Mouse (Mus musculus) embryonic facial prominence, embryonic 11.5 days (tissue): ENCODE data around the gene Kpna7. TPM values are rescaled to one million over a fixed set of nuclear protein-coding genes. Genes with fewer than 3 reads are reported as not detected.

Source experiments
- ATAC-seq: fragments of 200-750 bp; cut with Nextera tagmentation; replicated peaks from 2 replicates; pipeline ENCODE4 v1.8.0; 2017; ENCODE audit warnings: low read depth; ENCODE audit not compliant: insufficient number of reproducible peaks, low FRiP score, low TSS enrichment
- DNase-seq: peaks from one replicate; pipeline ENCODE4 v3.0.0-alpha.2; 2015; ENCODE audit warnings: low spot score
- H3K27ac ChIP-seq: fragments of 300-500 bp; sonication (generic); replicated peaks from 2 replicates; pipeline ENCODE4 v1.5.1; 2014; ENCODE audit warnings: mild to moderate bottlenecking, low read depth, low read length, control low read depth
- H3K27me3 ChIP-seq: fragments of 300-500 bp; sonication (generic); 2 replicates; pipeline ENCODE4 v1.6.1; 2014; ENCODE audit warnings: mild to moderate bottlenecking, low read length, moderate library complexity, mixed read lengths; ENCODE audit not compliant: control insufficient read depth, insufficient read depth
- H3K36me3 ChIP-seq: fragments of 300-500 bp; sonication (generic); replicated peaks from 2 replicates; pipeline ENCODE4 v1.6.1; 2014; ENCODE audit warnings: low read depth, mild to moderate bottlenecking, low read length, moderate library complexity, mixed read lengths; ENCODE audit not compliant: control insufficient read depth, insufficient read depth
- H3K4me1 ChIP-seq: fragments of 300-500 bp; sonication (generic); 2 replicates; pipeline ENCODE4 v1.6.1; 2014; ENCODE audit warnings: low read length, mixed read lengths; ENCODE audit not compliant: control insufficient read depth, insufficient read depth
- H3K4me2 ChIP-seq: fragments of 300-500 bp; sonication (generic); 2 replicates; pipeline ENCODE4 v1.6.1; 2014; ENCODE audit warnings: low read depth, mild to moderate bottlenecking, control low read depth, low read length, moderate library complexity
- H3K4me3 ChIP-seq: fragments of 300-500 bp; sonication (generic); 2 replicates; pipeline ENCODE4 v1.5.1; 2014; ENCODE audit warnings: low read depth, low read length, control low read depth
- H3K9ac ChIP-seq: fragments of 300-500 bp; sonication (generic); replicated peaks from 2 replicates; pipeline ENCODE4 v1.6.1; 2014; ENCODE audit warnings: mild to moderate bottlenecking, control low read depth, low read length
- H3K9me3 ChIP-seq: fragments of 300-500 bp; sonication (generic); replicated peaks from 2 replicates; pipeline ENCODE4 v1.6.1; 2016; ENCODE audit warnings: mild to moderate bottlenecking, low read length, inconsistent platforms, mixed read lengths; ENCODE audit not compliant: control insufficient read depth
- WGBS: fragments of 180-500 bp; shearing (Covaris S2); extraction: QIAGEN DNeasy Blood & Tissue Kit; methylation state at CpG from one replicate; pipeline ENCODE4 v1.1.7; 2014; 5-methylcytosine and 5-hydroxymethylcytosine counted together
- polyA plus RNA-seq: library from polyadenylated mRNA; unstranded; fragments of >200 nt; fragmentation: Nextera tagmentation; extraction: Ambion mirVana; gene quantifications from 2 replicates; pipeline ENCODE4 v1.2.1, GENCODE M21; 2014

Kpna7 gene
- polyA plus RNA-seq, 1 experiment from 2014 or later: not detected

DNA sequence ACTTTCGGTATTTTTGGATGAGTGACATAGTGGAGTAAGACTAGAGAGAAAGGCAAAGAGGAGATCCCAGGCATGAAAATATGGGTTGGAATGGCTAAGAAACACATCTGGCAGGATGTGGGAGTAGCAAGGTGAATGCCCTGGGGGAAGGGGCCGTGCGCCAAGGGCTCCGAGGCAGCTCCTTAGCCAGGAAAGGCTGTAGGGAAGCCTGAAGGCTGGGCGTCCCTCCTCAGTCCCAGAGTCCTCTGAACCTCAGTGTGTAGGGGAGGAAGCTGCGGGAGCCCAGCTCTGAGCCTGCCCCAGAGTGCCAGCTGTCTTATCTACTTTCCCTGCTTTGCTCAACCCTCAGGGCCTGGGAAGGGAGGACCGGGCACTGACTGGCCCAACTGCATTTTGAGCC lies 37.1 kb upstream of the Kpna7 start:
- no peak for DNase-seq
- 62% methylated on average over 7 of the region's 7 CpGs for WGBS
- peaks cover 2% of the 10 kb centered on the region; the same call in 1 of the 2 replicates for H3K36me3 ChIP-seq
- no peak overlapping the region for H3K27ac ChIP-seq
- no peak for ATAC-seq
- no peak overlapping the region for H3K4me3 ChIP-seq
- no peaks in the 10 kb centered on the region for H3K27me3 ChIP-seq
- H3K4me1 ChIP-seq: no peaks in the 10 kb centered on the region; the same call in 1 of the 2 replicates
- H3K4me2 ChIP-seq: no peak overlapping the region
- no peak overlapping the region for H3K9ac ChIP-seq
- no peaks in the 10 kb centered on the region for H3K9me3 ChIP-seq

DNA sequence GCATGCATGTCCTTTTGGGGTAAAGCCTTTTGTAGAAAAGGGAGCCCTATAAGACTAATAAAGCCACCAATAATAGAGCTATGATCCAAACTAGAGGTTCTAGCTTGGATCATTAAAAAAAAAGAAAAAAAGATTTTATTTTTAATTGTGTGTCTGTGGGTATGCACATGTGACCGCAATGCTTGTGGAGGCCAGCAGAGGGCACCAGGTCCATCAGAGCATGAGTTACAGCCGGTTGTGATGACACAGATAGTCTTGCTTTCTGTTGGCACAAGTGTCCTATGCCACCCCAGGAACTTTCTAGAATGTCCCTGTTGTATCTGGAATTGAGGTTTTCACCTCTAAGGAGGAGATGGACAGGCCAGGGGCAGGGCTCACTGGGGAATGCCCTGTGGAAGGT lies 35.6 kb upstream of the Kpna7 start:
- H3K9me3 ChIP-seq: no peaks in the 10 kb centered on the region
- H3K27me3 ChIP-seq: peaks cover 7% of the 10 kb centered on the region
- no peak for DNase-seq
- ATAC-seq: no peak
- H3K36me3 ChIP-seq: no peaks in the 10 kb centered on the region; the same call in 1 of the 2 replicates
- no peak overlapping the region for H3K9ac ChIP-seq
- H3K27ac ChIP-seq: no peak overlapping the region
- H3K4me1 ChIP-seq: no peaks in the 10 kb centered on the region; the same call in 1 of the 2 replicates
- H3K4me2 ChIP-seq: no peak overlapping the region
- WGBS: 85% methylated on average over 2 of the region's 2 CpGs
- no peak overlapping the region for H3K4me3 ChIP-seq

DNA sequence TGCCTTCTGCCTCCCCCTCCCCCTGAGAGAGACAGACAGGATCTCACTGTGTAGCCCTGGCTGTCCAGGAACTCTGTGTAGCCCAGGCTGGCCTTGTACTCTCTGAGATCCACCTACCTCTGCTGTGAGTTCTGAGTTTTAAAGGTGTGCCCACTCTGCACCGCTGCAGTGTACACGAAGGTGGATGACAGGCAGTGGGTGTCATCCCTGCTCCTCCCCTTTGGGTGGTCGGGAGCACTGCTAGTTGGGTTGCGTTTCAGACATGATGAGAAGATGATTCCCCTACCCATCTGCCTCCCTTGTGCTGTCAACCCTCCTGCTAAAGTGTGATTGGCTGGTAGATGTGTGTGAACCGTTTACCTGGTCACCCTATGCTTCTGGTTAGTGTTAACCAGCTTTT lies 34.6 kb upstream of the Kpna7 start:
- no peak overlapping the region for H3K9ac ChIP-seq
- 87% methylated on average over 5 of the region's 5 CpGs for WGBS

DNA sequence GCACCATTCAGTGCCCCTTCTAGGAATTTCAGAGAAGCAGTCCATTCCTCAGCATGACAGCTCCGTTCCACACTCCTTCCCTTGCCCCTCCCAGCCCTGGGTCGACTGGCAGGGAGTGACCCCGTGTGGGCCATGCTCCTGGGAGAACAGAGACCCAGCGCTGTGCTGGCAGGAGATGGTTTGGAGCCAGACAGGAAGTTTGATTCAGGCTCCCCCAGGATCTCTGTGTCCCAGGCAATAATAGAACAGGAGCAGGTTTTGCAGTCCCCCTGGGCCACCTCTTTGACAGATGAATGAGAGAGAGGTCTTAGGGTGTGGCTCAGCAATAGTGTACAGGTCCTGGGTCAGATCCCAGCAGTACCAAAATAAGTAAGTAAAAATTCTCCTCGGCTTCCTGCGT lies 34.2 kb upstream of the Kpna7 start:
- H3K4me3 ChIP-seq: no peak overlapping the region
- ATAC-seq (no peak), DNase-seq (no peak)
- no peak overlapping the region for H3K4me2 ChIP-seq
- H3K9me3 ChIP-seq: no peaks in the 10 kb centered on the region
- no peaks in the 10 kb centered on the region; the same call in 1 of the 2 replicates for H3K4me1 ChIP-seq
- H3K27me3 ChIP-seq: peaks cover 7% of the 10 kb centered on the region
- no peaks in the 10 kb centered on the region for H3K36me3 ChIP-seq
- WGBS: 48% methylated on average over 6 of the region's 6 CpGs
- no peak overlapping the region for H3K27ac ChIP-seq
- no peak overlapping the region for H3K9ac ChIP-seq

More for the DNA sequence above, 34.6 kb upstream of the Kpna7 start:
- ATAC-seq: no peak
- Histone ChIP-seq H3K9me3 (no peaks in the 10 kb centered on the region), H3K4me3 (no peak overlapping the region), H3K27me3 (peaks cover 7% of the 10 kb centered on the region), H3K4me2 (no peak overlapping the region), H3K36me3 (no peaks in the 10 kb centered on the region), H3K27ac (no peak overlapping the region), H3K4me1 (no peaks in the 10 kb centered on the region; the same call in 1 of the 2 replicates)
- no peak for DNase-seq

DNA sequence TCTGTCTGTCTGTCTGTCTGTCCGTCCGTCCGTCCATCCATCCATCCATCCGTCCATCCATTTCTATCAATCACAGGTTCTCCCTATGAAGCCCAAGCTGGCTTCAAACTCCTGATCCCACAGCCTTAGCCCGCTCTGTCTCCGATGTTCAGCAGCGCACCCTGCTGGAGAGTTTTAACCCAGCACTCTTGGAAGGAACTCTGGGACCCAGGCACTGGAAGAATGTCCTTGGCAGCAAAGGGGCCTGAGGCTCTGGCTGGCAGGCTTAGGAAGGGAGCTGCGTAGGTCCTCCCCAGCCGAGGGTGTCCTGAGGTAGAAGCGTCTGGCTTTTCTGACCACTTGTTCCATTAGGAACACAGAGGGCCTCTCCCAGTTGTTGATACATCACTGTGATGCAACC lies 33.1 kb upstream of the Kpna7 start:
- H3K27ac ChIP-seq: no peak overlapping the region
- no peaks in the 10 kb centered on the region; the same call in 1 of the 2 replicates for H3K4me1 ChIP-seq
- peak; percentile 72 for DNase-seq
- H3K9ac ChIP-seq: no peak overlapping the region
- H3K27me3 ChIP-seq: peaks cover 7% of the 10 kb centered on the region
- H3K4me2 ChIP-seq: no peak overlapping the region
- H3K9me3 ChIP-seq: no peaks in the 10 kb centered on the region
- H3K4me3 ChIP-seq: no peak overlapping the region
- no peak for ATAC-seq
- no peaks in the 10 kb centered on the region for H3K36me3 ChIP-seq
- 44% methylated on average over 10 of the region's 10 CpGs for WGBS

DNA sequence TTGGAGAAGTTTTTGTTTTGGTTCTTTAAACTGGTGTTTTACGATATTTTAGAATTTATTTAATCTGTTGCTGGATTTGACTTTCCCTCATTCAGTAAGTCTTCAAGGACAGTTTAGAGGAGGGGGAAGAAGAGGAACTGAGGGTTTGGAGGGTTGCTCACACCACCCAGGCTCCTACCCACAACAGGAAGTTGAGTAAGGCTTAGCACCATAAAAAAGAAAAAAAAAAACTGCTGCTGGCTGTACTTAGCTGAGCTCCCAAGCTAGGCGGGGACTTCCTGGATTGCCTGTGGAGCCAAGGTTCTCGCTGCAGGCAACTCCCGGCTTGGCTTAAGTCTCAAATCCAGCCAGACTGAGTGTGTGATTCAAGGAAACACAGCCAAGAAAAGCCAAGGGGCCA lies 32.5 kb upstream of the Kpna7 start:
- Histone ChIP-seq H3K4me3 (no peak overlapping the region), H3K27me3 (peaks cover 7% of the 10 kb centered on the region), H3K9me3 (no peaks in the 10 kb centered on the region), H3K9ac (no peak overlapping the region), H3K36me3 (no peaks in the 10 kb centered on the region), H3K4me2 (no peak overlapping the region), H3K4me1 (no peaks in the 10 kb centered on the region; the same call in 1 of the 2 replicates), H3K27ac (no peak overlapping the region)
- 41% methylated on average over 4 of the region's 4 CpGs for WGBS
- no peak for DNase-seq
- no peak for ATAC-seq

DNA sequence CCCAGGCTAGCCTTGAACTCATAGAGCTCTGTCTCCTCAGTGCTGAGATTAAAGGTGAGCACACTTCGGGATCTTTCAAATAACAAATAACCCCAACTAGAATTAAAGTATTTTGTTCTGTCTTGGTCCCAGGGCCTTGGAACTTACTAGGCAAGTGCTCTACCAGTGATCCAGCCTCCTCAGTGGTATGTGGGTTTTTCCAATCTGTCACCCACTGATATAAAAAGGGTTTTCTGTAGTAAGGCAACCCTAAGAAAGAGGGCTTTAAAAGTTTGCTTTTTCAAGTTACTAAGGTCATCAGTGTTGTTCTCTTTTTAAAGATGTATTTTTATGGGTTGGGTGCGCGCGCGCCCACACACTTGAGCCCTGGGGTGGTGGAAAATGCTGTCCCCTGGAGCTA lies 31.9 kb upstream of the Kpna7 start:
- 94% methylated on average over 5 of the region's 5 CpGs for WGBS
- no peaks in the 10 kb centered on the region for H3K4me1 ChIP-seq
- no peaks in the 10 kb centered on the region for H3K36me3 ChIP-seq
- no peak overlapping the region for H3K4me2 ChIP-seq
- H3K27me3 ChIP-seq: peaks cover 7% of the 10 kb centered on the region
- no peak overlapping the region for H3K27ac ChIP-seq
- H3K9me3 ChIP-seq: no peaks in the 10 kb centered on the region
- no peak overlapping the region for H3K4me3 ChIP-seq
- DNase-seq (no peak), ATAC-seq (no peak)
- no peak overlapping the region for H3K9ac ChIP-seq

DNA sequence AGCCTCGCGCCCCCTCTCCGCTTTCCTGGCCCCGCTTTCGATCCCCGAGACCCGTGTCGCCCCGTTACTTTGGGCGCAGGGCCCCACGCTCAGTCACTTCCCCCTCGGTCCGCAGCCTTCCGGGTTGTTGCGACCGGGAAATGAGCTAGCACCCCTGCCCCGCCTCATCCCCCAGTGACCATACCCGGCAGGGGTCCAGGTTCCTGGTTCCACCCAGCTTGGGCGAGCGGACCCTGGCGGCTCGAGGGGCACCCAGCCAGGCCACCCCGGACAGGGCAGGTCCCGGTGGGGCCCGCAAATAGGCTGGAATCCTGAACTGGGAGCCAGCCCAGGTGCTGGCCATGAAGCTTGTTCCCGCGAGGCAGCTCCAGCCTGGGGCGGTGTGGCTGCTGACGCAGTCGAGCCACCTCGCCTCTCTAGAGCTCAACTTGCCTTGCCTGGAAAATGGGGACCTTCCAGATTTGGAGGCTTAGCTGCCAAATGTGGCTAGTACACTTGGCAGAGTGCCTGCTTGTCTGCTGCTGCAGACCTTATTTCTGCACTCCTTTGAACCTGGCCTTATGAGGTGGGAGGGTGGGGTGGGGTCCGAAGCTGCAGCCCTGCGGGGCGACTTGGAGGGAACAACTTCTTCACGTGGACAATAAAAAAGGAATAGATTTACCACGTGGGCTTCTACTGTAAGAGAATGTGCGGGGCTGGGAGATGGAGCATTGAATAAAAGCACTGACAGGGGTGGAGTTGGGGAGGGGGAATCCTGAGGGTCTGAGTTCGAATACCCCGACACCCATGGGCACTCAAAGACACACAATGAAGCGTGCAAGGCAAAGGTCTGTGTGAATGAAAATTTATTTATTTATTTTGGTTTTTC lies 31.0 kb upstream of the Kpna7 start:
- Histone ChIP-seq H3K9ac (peak overlapping the region; percentile 57), H3K4me3 (peak overlapping the region; percentile 55), H3K4me2 (peak overlapping the region; percentile 79), H3K27me3 (peaks cover 7% of the 10 kb centered on the region), H3K9me3 (no peaks in the 10 kb centered on the region), H3K36me3 (peaks cover 2% of the 10 kb centered on the region), H3K27ac (no peak overlapping the region), H3K4me1 (no peaks in the 10 kb centered on the region)
- WGBS: 19% methylated on average over 39 of the region's 40 CpGs
- ATAC-seq: peak; percentile 15; the same call in 1 of the 2 replicates
- DNase-seq: peak; percentile 32
